Mouse (Mus musculus) midbrain, embryonic 13.5 days (tissue): ENCODE measurements around the gene Acad10. TPM values are rescaled to one million over a fixed set of nuclear protein-coding genes. Genes with fewer than 3 reads are reported as not detected.
"Not testable (repeated sequence)": the region's sequence is repeated elsewhere in the genome, so short reads cannot be mapped to it uniquely, and the experiment has no call there.

ENCODE experiments used
- ATAC-seq: fragments of 200-750 bp; cut with Nextera tagmentation; 2 replicates; pipeline ENCODE4 v1.8.0; 2017; ENCODE audit warnings: mild to moderate bottlenecking, moderate TSS enrichment, moderate library complexity
- H3K27ac ChIP-seq: fragments of 300-500 bp; sonication (generic); 2 replicates; pipeline ENCODE4 v1.5.1; 2015; ENCODE audit warnings: inconsistent platforms, mild to moderate bottlenecking, moderate library complexity
- H3K27me3 ChIP-seq: fragments of 300-500 bp; sonication (generic); 2 replicates; pipeline ENCODE4 v1.6.1; 2015; ENCODE audit warnings: mild to moderate bottlenecking, inconsistent platforms
- H3K36me3 ChIP-seq: fragments of 300-500 bp; sonication (generic); 2 replicates; pipeline ENCODE4 v1.6.1; 2015; ENCODE audit warnings: mild to moderate bottlenecking, inconsistent platforms
- H3K4me1 ChIP-seq: fragments of 300-500 bp; sonication (generic); replicated peaks from 2 replicates; pipeline ENCODE4 v1.6.1; 2015; ENCODE audit warnings: inconsistent platforms
- H3K4me2 ChIP-seq: fragments of 300-500 bp; sonication (generic); replicated peaks from 2 replicates; pipeline ENCODE4 v1.6.1; 2015; ENCODE audit warnings: moderate library complexity, mild to moderate bottlenecking, inconsistent platforms
- H3K4me3 ChIP-seq: fragments of 300-500 bp; sonication (generic); replicated peaks from 2 replicates; pipeline ENCODE4 v1.5.1; 2015; ENCODE audit warnings: mild to moderate bottlenecking, inconsistent platforms
- H3K9ac ChIP-seq: fragments of 300-500 bp; sonication (generic); replicated peaks from 2 replicates; pipeline ENCODE4 v1.6.1; 2015; ENCODE audit warnings: mild to moderate bottlenecking, inconsistent platforms
- H3K9me3 ChIP-seq: fragments of 300-500 bp; sonication (generic); 2 replicates; pipeline ENCODE4 v1.6.1; 2016; ENCODE audit warnings: mild to moderate bottlenecking, inconsistent platforms
- WGBS: fragments of 180-500 bp; shearing (Covaris S2); methylation state at CpG from one replicate; pipeline ENCODE4 v1.1.7; 2015; 5-methylcytosine and 5-hydroxymethylcytosine counted together
- polyA plus RNA-seq: library from polyadenylated mRNA; unstranded; fragments of >200 nt; fragmentation: Nextera tagmentation; extraction: Ambion mirVana; gene quantifications from 2 replicates; pipeline ENCODE4 v1.2.1, GENCODE M21; 2015

Acad10 gene
- 1.8 and 2.3 TPM in 2 replicates for polyA plus RNA-seq

DNA sequence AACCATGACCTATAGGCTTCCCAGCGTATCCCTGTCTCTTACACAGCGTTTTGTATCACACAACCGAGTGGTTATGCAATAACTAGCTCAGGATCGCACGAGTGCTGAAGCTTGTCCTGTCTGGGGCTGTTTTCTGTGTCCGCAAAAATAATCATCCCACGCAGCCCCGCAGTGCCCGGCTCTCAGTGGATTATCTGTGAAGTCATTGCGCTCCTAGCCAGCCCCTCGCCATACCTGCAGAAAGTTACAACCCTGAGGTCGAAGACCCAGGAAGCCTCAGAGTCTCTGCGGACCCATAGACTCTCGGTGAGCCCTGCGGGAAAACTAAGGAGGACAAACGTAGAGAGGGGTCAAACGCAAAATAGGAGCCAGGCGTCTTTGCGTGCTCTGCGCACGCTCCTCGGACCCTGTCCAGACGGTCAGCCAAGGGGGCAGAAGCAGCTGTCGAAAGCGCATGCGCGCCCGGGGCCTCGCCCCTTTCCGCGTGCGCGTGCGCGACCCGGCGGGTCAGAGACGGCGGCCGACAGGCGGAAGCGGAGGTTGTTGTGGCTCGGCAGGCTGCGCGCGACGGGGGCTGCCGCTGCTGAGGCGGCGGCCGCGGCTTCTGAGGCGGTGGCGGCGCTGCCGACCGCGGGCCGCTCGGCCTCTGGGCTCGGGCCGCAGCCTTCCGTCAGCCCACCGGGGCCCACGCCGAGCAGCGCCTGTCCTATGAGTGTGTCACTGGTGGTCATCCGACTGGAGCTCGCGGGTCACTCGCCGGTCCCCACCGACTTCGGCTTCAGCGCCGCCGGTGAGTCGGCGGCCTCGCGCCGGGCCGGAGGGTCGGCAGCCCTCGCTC lies at the start of gene Acad10, which contains the start of gene Brap:
TSS of gene Acad10 (minus strand) at position 456 of the 838 bp plus-strand sequence.
TSS of gene Brap (plus strand) at position 505 of the 838 bp plus-strand sequence.
- peaks cover 27% of the 10 kb centered on the region for H3K36me3 ChIP-seq
- 2% methylated on average over 64 of the region's 85 CpGs for WGBS
- H3K4me2 ChIP-seq, result peak within 1 kb of the TSS; percentile 71

DNA sequence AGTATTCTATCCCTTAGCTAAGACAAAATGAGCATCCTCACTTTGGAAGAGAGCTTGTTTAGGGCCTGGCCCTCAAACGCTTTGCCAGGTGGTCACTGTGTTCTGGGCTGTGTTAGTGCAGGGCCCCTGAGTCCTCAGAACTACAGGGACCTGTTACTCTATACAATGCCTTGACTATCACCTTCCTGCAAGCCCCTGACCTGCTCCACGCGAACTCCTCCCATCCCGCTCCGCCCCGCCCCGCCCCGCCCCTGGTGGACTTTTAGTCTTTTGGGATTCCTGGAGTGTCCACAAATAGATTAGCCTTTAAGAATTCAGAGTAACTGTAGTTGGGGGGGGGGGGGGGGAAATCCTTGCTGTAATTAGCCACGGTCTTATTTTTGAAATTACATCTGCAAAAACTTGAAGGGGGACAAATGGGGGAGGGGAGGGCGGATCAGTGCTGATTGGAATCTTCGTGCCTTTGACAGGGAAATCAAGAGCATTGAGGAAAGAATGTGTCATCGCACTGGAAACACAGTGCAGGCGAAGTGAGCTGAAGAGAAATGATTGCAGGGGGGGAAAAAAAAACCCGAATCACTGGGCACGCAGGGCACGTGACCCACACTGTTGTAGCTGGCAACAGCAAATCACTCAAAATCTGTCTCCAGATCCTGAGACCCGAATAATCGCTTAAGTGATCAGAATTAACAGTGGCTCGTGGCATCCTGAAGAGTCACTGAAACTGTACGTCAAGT lies 44.4 kb upstream of the Acad10 start:
- H3K4me3 ChIP-seq, result peak overlapping the region; percentile 21; the same call in 1 of the 2 replicates
- H3K9ac ChIP-seq, result peak overlapping the region; percentile 33; the same call in 1 of the 2 replicates
- H3K4me2 ChIP-seq, result peak overlapping the region; percentile 47
- H3K27ac ChIP-seq, result no peak overlapping the region
- no peaks in the 10 kb centered on the region for H3K9me3 ChIP-seq
- 7% methylated on average over 20 of the region's 20 CpGs for WGBS
- H3K36me3 ChIP-seq, result no peaks in the 10 kb centered on the region
- no peak for ATAC-seq
- H3K4me1 ChIP-seq, result peaks cover 10% of the 10 kb centered on the region
- H3K27me3 ChIP-seq, result no peaks in the 10 kb centered on the region

More for the DNA sequence above, at the start of gene Acad10, which contains the start of gene Brap:
- no peaks in the 10 kb centered on the region for H3K9me3 ChIP-seq
- peaks cover 22% of the 10 kb centered on the region for H3K4me1 ChIP-seq
- no peaks in the 10 kb centered on the region for H3K27me3 ChIP-seq
- peak within 1 kb of the TSS; percentile 96 for H3K4me3 ChIP-seq
- peak; percentile 88 for ATAC-seq
- H3K9ac ChIP-seq, result peak within 1 kb of the TSS; percentile 96
- peak within 1 kb of the TSS; percentile 74 for H3K27ac ChIP-seq

DNA sequence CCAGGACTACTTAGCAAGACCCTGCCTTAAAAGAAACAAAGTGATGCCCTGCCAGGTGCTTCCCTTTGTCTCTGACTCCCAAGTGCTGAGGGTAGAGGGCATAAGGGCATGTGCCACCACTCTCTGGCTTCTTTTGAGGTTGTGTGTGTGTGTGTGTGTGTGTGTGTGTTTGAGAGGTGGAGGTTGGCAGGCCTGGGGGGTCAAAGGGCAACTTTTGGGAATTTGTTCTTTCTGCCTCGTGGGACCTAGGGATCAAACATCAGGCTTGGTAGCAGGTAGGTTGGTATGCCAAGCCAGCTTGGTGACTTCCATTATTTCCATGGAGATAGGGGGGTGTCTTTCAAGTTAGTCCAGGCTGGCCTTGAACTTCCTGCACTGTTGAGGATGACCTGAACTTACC lies 43.0 kb upstream of the Acad10 start:
- Histone ChIP-seq H3K27me3 (no peaks in the 10 kb centered on the region), H3K4me2 (no peak overlapping the region), H3K4me3 (no peak overlapping the region), H3K27ac (no peak overlapping the region), H3K4me1 (peaks cover 10% of the 10 kb centered on the region), H3K36me3 (no peaks in the 10 kb centered on the region), H3K9ac (no peak overlapping the region), H3K9me3 (no peaks in the 10 kb centered on the region)
- WGBS, result 59% methylated on average over 1 of the region's 1 CpGs
- ATAC-seq, result no peak

DNA sequence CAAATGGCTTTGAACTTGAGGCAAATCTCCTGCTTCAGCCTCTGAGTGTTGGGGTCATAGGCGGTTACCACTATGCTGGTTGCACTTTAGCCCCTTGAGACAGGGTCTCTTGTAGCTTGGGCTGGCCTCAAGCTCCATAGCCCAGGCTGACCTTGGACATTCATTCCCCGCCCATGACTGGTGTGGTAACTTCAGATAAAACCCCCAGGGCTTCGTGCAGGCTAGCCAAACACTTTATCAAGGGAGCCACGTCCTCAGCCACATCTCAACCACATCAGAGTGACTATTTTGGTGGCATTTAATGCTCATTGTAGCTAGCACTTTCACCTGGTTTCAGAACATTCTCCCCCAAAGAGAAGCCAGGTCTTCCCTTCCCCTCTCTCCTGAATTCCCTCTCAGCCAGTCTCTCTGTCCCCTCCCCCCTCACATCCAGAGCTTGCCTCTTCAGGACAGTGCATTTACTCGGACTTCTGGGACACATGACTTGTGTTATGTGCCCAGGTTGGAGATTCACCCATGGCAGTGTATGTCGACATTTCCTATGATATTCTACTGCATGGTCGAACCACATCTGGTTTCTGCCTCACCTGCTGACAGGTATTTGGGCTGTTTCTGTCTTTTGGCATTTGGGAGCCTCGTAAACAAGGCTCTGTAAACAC lies 40.9 kb upstream of the Acad10 start:
- H3K27me3 ChIP-seq, result no peaks in the 10 kb centered on the region
- no peaks in the 10 kb centered on the region for H3K36me3 ChIP-seq
- H3K4me1 ChIP-seq, result peaks cover 10% of the 10 kb centered on the region
- no peaks in the 10 kb centered on the region for H3K9me3 ChIP-seq
- H3K4me3 ChIP-seq, result no peak overlapping the region
- no peak overlapping the region for H3K9ac ChIP-seq
- no peak overlapping the region for H3K4me2 ChIP-seq
- 67% methylated on average over 8 of the region's 8 CpGs for WGBS
- H3K27ac ChIP-seq, result no peak overlapping the region
- no peak for ATAC-seq

DNA sequence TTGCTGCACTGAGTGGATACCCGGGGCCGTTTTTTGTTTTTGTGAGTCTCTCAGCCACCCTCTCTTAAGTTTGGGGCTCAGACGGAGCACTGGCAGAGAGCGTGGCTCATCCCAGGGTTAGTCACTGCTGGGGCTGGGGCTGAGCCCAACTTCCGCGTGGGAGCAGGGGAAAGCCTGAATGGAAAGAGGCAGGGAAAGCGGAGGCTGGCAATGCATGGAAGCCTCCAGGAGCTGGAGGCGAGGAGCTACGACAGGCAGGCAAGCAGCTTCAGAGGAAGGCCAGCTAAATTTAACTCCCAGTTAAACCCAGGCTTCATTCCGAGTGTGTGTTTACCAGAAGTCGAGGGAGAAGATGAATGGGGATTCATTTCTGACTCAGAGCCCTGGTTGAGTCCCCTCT lies 40.2 kb upstream of the Acad10 start:
- 31% methylated on average over 11 of the region's 11 CpGs for WGBS
- Histone ChIP-seq H3K9ac (no peak overlapping the region), H3K4me2 (no peak overlapping the region)

DNA sequence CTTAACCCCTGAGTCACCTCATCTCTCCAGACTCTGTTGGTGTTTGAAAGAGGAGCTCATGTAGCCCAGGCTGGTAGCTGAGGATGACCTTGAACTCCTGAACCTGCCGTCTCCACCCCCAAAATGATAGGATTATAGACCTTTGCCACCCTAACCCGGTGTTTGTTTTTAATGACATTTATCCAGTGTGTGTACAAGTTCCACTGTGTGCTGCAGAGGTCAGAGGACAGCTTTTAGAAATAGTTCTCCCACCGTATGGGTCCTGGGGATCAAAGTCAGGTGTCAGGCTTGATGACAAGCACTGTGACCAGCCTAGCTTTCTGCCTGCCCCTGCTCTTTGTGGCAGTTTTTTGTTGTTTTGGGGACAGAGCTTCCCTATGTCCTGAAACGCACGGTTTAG lies 39.6 kb upstream of the Acad10 start:
- no peak for ATAC-seq
- H3K4me2 ChIP-seq, result no peak overlapping the region
- H3K4me1 ChIP-seq, result peaks cover 7% of the 10 kb centered on the region
- WGBS, result 51% methylated on average over 5 of the region's 5 CpGs
- H3K36me3 ChIP-seq, result no peaks in the 10 kb centered on the region
- H3K9ac ChIP-seq, result no peak overlapping the region
- no peaks in the 10 kb centered on the region for H3K27me3 ChIP-seq
- no peak overlapping the region for H3K4me3 ChIP-seq
- H3K27ac ChIP-seq, result no peak overlapping the region
- no peaks in the 10 kb centered on the region for H3K9me3 ChIP-seq

More for the DNA sequence above, 40.2 kb upstream of the Acad10 start:
- H3K9me3 ChIP-seq, result no peaks in the 10 kb centered on the region
- peaks cover 10% of the 10 kb centered on the region for H3K4me1 ChIP-seq
- H3K27me3 ChIP-seq, result no peaks in the 10 kb centered on the region
- no peak for ATAC-seq
- no peak overlapping the region for H3K27ac ChIP-seq
- no peak overlapping the region for H3K4me3 ChIP-seq
- no peaks in the 10 kb centered on the region for H3K36me3 ChIP-seq

DNA sequence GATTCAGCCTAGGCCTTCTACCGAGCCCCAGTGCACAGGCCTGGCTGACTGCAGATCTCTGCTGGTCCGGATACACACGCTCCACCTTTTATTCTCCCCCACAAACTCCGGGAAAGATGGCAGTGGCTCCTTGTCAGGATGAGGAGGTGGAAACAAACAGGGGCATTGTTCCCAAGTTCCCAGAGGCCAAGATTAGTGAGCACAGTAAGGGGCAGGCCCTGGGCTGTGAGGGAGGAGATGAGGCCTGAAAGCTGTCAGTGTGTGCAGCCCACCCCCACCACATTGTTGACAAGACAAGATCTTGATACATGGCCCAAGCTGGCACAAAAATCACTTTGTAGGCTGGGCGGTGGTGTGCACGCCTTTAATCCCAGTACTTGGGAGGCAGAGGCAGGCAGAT lies 36.4 kb upstream of the Acad10 start:
- 48% methylated on average over 6 of the region's 6 CpGs for WGBS
- Histone ChIP-seq H3K4me3 (no peak overlapping the region), H3K4me1 (no peaks in the 10 kb centered on the region), H3K4me2 (no peak overlapping the region), H3K36me3 (no peaks in the 10 kb centered on the region), H3K27me3 (no peaks in the 10 kb centered on the region), H3K9ac (no peak overlapping the region), H3K9me3 (no peaks in the 10 kb centered on the region), H3K27ac (no peak overlapping the region)
- no peak for ATAC-seq

DNA sequence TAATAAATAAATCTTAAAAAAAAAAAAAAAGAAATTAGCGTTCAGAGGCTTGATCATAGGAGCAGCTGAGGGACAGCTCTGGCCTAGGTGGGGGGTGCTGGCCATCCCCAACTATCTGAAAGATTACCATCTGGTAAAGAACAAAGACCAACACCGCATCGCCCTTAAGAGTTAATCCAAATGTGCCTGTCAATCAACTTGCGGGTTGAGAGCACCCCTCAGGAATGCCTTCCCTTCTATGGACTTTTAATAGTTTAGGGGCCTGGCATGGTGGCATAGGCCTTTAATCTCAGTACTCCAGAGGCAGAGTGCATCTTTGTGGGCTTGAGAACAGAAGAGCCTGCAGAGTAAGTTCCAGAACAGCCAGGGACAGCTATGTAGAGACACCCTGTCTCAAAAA lies 32.6 kb upstream of the Acad10 start:
- H3K9ac ChIP-seq, result no peak overlapping the region
- H3K4me1 ChIP-seq, result no peaks in the 10 kb centered on the region
- no peak for ATAC-seq
- no peak overlapping the region for H3K4me2 ChIP-seq
- 79% methylated on average over 4 of the region's 4 CpGs for WGBS
- no peak overlapping the region for H3K4me3 ChIP-seq
- H3K27ac ChIP-seq, result no peak overlapping the region
- H3K36me3 ChIP-seq, result no peaks in the 10 kb centered on the region
- no peaks in the 10 kb centered on the region for H3K27me3 ChIP-seq
- no peaks in the 10 kb centered on the region for H3K9me3 ChIP-seq

DNA sequence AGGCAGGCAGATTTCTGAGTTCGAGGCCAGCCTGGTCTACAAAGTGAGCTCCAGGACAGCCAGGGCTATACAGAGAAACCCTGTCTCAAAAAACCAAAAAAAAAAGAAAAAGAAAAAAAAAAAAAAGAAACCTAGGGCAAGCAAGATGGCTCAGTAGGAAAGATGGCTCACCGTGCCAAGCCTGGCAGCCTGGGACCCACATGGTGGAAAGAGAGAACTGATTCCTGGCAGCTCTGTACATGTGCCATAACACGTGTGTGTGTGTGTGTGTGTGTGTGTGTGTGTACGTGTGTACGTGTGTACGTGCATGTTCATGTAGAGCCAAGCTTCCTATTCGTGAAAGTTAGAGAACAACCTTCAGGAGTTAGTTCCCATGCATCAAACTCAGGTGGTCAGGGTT lies 31.1 kb upstream of the Acad10 start:
- not testable (repeated sequence) for H3K4me3 ChIP-seq, H3K9ac ChIP-seq, H3K4me1 ChIP-seq, H3K9me3 ChIP-seq, ATAC-seq, H3K27me3 ChIP-seq, H3K4me2 ChIP-seq, H3K27ac ChIP-seq
- peaks cover 11% of the 10 kb centered on the region for H3K36me3 ChIP-seq
- 91% methylated on average over 7 of the region's 7 CpGs for whole genome bisulfite sequencing

DNA sequence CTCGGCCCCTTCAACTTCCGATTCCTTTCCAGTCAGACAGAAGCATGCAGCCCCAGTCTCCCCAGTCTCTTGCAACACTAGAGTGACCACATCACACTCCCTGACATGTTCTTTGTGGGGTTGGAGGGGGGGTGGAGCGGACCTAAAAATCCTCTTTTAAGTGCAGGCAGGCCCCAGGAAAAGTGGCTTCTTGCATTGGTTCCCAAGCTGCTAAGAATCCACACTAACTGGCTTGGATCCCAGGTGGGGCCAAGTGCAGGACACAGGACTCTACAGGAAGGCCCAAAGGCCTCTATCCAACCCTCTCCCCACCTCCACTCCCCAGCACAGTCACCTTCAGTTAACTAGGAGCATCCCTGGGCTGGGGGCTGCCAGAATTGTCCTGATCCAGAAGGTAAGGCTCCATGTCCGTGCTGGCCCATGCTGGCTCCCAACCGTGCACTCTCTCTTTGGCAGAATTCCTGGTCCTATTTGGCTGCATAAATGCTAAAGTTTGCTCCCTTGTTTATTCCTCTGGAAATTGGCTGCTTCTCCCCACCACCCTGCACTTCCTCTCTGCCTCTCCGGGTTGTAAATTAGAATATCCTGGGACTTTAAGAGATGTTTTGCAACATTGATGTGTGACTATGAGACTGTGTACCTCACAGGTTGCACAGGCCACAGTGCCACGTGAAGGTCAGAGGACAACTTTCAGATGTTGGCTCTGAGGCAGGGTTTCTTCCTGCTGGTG lies 30.3 kb upstream of the Acad10 start:
- 85% methylated on average over 7 of the region's 7 CpGs for WGBS

DNA sequence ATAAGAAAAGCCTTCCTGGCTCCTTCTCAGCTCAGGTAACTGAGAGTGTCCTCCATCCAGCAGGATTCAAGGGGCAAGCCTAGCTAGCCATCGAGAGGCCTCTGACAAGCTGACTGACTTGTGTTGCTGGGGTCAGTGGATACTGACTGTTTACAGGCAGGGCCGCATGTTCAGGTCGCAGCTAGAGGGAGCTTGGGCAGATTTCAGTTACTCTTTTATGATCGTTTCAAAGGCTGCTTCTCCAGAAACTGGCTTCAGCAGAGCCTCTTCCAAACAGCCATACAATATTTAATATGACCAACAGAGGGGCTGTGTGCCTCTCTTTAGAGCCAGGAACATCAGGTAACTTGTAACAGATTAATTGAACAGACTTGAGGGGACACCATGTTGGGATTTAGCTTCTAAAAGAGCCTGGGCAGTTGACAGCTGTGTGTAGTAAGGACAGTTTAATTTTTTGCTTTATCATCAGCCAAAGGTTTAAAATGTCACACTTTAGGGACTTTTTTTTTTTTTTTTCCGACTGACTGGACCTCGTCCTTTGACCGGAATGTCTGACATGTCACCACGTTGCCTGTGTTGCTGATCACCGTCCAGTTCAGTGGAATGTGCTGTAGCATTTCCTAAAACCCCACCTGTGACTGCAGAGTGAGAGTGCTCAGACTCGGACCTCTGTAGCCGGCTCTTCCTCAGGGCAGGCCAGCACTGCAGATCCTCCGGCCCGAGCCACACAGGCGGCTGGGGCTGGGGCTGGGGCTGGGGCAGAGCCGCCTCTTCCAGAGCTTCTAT lies 26.0 kb upstream of the Acad10 start:
- 87% methylated on average over 15 of the region's 15 CpGs for WGBS
- no peak overlapping the region for H3K4me3 ChIP-seq
- no peak for ATAC-seq

More for the DNA sequence above, 30.3 kb upstream of the Acad10 start:
- no peak for ATAC-seq
- Histone ChIP-seq H3K9me3 (no peaks in the 10 kb centered on the region), H3K4me3 (no peak overlapping the region), H3K4me1 (no peaks in the 10 kb centered on the region), H3K36me3 (peaks cover 19% of the 10 kb centered on the region), H3K9ac (no peak overlapping the region), H3K27me3 (no peaks in the 10 kb centered on the region), H3K27ac (no peak overlapping the region), H3K4me2 (no peak overlapping the region)

More for the DNA sequence above, 26.0 kb upstream of the Acad10 start:
- H3K27me3 ChIP-seq, result no peaks in the 10 kb centered on the region
- H3K36me3 ChIP-seq, result peaks cover 62% of the 10 kb centered on the region
- no peaks in the 10 kb centered on the region for H3K4me1 ChIP-seq
- H3K4me2 ChIP-seq, result no peak overlapping the region
- no peak overlapping the region for H3K27ac ChIP-seq
- H3K9me3 ChIP-seq, result no peaks in the 10 kb centered on the region
- H3K9ac ChIP-seq, result no peak overlapping the region
